Mouse (Mus musculus): ENCODE results near the gene Nol9.

Nol9 gene

GRCm38 (mm10) chr4:152062390-152063110 lies 23.4 kb downstream of the Nol9 start:
- in situ Hi-C loops (cut with MboI, MseI): no loop called here

DNA sequence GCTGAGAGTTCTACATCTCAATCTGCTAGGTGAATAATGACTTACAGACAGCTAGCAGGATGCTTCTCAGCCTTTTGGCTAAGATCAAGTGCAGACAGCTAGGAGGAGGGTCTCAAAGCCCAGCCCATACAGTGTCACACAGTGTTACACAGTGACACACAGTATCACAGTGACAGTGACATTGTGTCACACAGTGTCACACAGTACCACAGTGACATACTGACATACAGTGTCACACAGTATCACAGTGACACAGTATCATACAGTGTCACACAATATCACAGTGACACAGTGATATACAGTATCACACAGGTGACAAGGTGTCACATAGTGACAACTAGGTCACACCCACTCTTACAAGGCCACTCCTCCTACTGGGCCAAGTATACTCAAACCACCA lies 28.2 kb downstream of the Nol9 start:
- in situ Hi-C loops (cut with MboI, MseI): no loop called here

GRCm38 (mm10) chr4:152068166-152068724 lies 29.1 kb downstream of the Nol9 start:
- in situ Hi-C loops (cut with MboI, MseI): no loop called here

DNA sequence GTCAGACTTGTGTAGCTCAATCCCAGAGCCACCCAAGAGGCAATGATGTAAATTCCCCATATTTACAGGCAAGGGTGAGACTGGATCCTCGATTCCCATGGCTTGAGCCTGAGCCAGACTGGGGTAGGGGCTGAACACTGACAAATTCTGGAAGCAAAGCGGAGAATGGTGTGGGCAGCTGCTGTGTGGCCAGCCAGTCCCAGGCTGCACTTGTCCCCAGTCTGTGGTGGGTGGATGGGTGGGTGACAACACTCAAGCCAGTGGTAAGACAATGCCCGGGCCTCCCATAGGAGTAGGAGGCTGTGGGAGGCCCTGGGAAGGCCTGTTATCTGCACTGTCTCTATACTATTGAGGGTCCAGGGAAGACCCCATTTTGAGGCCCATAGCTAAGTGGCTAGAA lies 30.1 kb downstream of the Nol9 start:
- in situ Hi-C loops (cut with MboI, MseI): no loop called here

DNA sequence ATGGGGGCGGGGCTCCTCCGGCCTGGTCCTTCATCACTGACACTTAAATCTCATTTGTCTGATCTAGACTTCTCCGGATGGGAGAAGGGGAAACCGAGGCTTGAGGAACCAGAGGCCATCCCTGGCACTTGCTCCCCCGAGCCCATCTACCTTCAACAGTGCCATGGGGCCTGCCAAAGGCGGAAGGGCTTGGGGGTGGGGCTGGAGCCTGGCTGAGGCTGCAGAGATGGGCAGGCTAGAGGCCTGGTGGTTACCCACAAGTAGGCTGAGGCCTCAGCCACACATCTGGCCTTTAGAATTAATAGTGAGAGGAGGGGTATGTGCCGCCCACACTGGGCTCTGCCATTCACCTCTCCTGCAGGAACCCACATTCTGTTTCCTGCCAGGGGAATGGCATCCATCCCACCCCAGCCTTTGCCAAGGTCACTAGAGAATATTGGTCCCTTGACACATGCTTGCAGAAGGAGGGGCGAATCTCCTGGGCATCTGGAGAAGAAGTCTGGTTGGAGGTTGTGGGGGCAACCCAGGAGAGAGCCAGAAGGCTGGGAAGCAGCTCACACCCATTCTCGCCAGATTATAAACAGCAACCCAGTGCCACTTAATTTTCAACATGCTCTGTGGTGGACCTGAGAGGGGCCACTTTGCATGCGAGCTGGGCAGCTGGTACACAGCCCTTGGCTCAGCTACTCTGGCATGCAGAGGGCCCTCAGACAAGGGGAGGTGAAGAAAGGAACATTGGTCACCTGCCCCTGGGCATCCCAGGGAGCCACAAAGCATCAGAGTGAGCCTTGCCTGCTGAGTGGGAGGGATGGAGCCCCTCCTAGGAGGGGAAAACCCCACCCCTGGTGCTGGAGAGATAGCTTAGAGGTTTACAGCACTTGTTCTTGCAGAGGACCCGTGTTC lies 31.6 kb downstream of the Nol9 start:
- in situ Hi-C loops (cut with MboI, MseI): no loop called here

- in situ Hi-C loops (cut with MboI, MseI): no loop called here
These were observed 33.0 kb downstream of the Nol9 start, which contains the start of gene Plekhg5 for GRCm38 (mm10) chr4:152072121-152072601. Gene Plekhg5, plus strand, starts transcription at chr4:152072498.

GRCm38 (mm10) chr4:152072655-152073054 lies 33.5 kb downstream of the Nol9 start:
- in situ Hi-C loops (cut with MboI, MseI): no loop called here

DNA sequence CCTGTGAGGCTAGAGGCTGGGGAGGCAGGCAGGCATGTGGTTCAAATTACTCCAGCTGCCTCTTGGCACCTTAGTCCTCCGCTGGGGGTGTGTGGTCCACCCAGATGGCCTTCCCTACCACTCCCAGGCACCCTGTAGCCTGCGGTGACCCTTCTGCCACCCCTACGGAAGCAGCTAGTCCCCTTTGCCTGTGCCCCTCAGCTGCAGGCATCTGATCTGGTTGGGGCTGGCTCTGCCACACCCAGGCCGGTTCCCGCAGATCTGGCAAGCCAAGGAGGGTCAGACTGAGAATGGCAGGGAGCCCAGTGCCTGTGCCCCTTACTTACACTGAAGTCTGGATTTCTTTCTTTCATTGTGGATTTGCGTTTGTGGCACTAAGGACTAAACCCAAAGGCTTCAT lies 34.6 kb downstream of the Nol9 start:
- in situ Hi-C loops (cut with MboI, MseI): no loop called here

DNA sequence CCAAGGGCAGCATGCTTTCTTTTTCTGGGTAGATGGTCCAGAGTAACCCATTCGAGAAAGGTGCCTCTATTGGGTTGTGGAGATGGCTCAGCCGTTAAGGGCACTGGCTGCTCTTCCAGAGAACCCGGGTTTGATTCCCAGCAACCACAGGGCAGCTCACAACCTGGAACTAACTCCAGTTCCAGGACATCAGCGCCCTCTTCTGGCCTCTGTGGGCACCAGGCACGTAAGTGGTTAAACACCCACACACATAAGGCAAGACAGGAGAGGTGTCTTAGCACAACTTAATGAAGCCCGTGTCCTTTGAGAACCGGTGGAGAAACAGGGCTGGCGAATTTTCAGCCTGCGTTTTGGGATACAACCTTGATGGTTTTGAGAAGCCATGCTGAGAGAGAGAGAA lies 35.4 kb downstream of the Nol9 start:
- in situ Hi-C loops (cut with MboI, MseI): no loop called here

- in situ Hi-C loops (cut with MboI, MseI): no loop called here
These were observed 38.1 kb downstream of the Nol9 start for GRCm38 (mm10) chr4:152077191-152077590.

DNA sequence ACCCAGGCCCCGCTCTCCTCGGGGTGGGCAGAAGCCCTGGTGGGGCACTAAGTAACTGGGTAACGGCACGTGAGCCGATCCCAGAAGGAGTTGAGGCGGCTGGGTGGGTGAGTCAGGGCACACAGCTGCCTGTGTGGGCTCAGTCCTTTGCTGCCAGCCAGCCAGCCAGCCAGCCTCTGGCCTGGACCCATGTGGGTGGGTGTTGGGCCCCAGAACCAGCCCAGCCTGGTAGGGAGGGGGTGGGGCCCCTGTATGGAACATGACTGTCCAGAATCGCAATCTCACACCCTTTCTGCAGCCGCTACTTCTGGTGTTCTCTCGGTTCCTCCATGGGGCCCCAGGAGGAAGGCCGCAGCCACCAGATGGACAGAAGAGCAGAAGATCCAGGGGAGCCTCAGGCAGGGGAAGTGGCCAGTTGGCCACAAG lies 39.0 kb downstream of the Nol9 start:
- in situ Hi-C loops (cut with MboI, MseI): no loop called here

GRCm38 (mm10) chr4:152079261-152079660 lies 40.1 kb downstream of the Nol9 start:
- in situ Hi-C loops (cut with MboI, MseI): no loop called here

DNA sequence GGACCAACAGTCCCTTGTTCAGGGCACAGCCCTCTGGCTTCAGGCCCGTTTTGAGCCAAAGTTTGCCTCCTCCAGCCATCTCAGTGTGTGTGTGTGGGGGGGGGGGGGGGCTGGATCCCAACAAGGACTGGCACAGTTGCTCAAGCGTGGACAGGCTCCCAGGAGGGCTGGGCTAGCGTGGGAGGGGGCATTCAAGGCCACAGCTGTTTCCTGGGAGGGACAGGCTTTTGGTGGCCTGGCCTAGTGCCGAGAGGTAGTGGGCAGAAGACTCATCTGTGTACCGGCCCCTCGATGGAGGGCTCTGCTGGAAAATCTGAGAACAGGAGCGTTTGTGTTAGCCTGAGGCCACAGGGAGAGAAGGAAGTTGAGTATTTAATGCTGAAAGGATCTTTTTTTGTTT lies 40.8 kb downstream of the Nol9 start:
- in situ Hi-C loops (cut with MboI, MseI): no loop called here

GRCm38 (mm10) chr4:152083611-152084220 lies 44.6 kb downstream of the Nol9 start:
- in situ Hi-C loops (cut with MboI, MseI): no loop called here

DNA sequence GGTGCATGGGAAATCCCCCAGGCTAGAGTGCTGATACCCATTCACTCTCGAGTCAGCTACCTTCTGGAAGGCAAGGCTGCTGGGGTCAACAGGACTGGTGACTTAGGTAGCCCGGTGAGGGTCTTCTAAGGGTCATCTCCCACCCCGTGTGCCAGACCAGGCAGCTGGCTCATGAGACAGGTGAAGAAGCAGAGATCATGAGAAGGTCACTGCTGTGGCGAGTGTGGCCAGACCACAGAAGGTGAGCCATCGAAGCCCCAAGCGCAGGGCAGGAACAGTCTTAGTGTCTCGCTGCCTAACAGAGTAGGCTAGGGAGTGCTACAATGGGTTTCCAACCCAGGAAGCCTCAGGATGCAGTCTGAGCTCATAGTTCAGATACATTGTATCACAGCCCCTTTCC lies 45.5 kb downstream of the Nol9 start:
- in situ Hi-C loops (cut with MboI, MseI): no loop called here

GRCm38 (mm10) chr4:152086505-152087210 lies 47.5 kb downstream of the Nol9 start:
- in situ Hi-C loops (cut with MboI, MseI): no loop called here

- in situ Hi-C loops (cut with MboI, MseI): no loop called here
These were observed 48.3 kb downstream of the Nol9 start for GRCm38 (mm10) chr4:152087211-152088081.

GRCm38 (mm10) chr4:152088133-152088532 lies 49.0 kb downstream of the Nol9 start:
- in situ Hi-C loops (cut with MboI, MseI): no loop called here

- in situ Hi-C loops (cut with MboI, MseI): no loop called here
These were observed 49.5 kb downstream of the Nol9 start for GRCm38 (mm10) chr4:152088556-152089120.

GRCm38 (mm10) chr4:152090191-152090590 lies 51.1 kb downstream of the Nol9 start:
- in situ Hi-C loops (cut with MboI, MseI): no loop called here

Data from regulatory T cell (primary cell).